Mouse (Mus musculus) frontal cortex, postnatal 10 days (tissue): ENCODE results near the gene Pcna.
"Not testable (repeated sequence)": the region's sequence is repeated elsewhere in the genome, so short reads cannot be mapped to it uniquely, and the experiment has no call there.

Source experiments
- DNase-seq, 2 experiments: peaks; one replicate each; pipeline ENCODE4 v3.0.0; 2022; ENCODE audit warnings: low spot score in 2 of 2, mixed read lengths in 1 of 2

The Pcna gene

DNA sequence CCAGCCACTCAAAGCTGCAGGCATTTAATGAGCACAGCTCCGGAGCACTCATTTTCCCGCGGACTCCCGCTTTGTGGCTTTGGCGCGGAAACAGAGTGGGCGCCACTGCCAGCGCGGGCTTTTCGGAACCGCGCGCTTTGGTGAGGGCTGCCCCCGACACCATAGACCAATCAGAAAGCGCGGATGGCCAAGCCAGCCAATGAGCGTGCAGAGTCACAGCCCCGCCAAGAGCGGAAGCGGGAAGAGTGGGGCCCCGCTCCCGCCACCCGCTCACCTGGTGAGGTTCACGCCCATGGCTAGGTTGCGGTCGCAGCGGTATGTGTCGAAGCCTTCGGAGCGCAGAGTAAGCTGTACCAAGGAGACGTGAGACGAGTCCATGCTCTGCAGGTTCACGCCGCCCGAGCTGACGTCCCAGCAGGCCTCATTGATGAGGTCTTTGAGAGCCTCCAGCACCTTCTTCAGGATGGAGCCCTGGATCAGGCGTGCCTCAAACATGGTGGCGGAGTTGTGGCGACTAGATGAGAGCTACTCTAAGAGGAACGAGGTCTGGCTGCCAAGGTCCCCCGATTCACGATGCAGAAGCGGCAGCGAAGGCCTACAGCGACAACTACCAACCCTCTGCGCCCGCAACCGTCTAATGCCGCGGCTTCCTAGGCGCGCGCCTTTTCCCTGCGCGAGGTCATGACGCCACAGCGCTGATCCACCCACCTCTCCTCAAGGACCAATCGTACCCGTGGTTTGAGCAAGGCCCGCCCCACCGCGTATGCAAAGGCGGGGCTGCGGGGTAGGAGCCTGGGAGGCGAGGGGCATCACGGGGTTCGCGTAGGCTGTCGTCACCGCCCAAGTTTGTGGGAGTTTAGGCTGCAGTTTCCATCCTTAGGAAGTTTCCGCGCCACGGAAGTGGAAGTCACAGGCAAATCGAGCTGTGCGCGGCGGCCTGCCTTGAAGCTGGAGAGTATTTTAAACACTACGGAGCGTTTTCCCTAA is at the start of gene Pcna:
Gene Pcna (minus strand): TSS at position 773 of the 987 bp plus-strand sequence.
- DNase-seq = peak; percentile 95

GRCm38 (mm10) chr2:132301436-132301835 is 48.3 kb upstream of the Pcna start:
- DNase-seq = no peak

DNA sequence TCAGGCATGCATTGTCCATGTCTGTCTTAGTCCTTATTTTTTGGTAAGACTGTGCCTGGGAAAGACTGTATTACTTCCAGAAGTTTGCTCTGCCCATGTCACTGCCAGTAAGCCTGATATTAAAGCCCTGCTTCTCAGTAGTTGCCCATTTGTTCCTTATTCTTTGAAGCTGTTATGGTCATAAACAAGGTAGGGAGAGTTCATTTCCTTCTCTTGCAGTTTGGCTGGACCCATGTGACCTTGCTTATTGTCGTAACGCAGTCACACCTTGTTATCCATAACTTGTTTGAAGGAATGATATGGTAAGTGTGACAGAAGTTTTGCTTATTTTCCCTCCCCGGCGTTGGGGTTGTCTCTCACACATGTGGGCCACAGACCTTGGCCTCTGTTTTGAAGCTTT is 45.1 kb upstream of the Pcna start:
- no peak for DNase-seq

GRCm38 (mm10) chr2:132293694-132294450 is 40.8 kb upstream of the Pcna start:
- DNase-seq = no peak

DNA sequence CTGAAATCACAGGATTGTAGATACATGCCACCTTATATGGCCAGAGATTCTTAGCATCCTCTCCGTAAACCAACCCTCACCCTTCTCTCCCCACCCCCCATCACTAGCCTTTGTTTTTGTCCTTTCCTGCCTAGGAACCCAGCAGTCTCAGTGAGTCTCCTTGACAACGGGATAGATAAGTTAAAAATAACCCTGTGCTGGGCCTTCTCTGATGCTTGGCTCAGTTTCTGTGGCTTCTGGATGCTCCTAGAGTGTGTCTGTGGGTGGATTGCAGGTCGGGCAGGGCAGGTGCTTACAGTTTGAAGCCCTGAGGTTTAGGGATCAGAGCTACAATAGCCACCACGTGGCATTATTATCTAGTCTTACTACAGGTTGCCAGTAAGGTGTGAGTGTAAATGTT is 39.0 kb upstream of the Pcna start:
- DNase-seq = peak in 1 of 2 experiments; percentile 44

DNA sequence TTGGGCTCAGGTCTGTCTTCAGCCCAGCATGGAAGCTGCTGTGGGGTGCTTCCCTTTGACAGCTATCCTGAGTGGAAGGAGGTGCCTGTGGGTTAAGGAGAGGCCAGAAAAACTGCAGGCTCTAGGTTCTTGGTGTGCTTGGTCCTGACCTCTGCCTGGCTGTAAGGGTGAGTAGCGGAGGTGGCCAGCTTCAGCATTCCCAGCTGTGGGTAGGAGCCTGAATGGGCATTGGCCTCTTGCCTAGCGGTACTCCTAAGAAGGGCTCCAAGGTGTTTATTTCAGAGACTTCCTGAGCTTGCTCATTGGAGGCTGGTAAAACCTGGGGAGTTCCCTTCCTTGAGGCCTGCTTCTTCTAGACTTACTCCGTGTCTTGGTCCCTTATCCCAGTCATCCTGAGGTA is 38.2 kb upstream of the Pcna start:
- DNase-seq = no peak

- no peak for DNase-seq
Observed at GRCm38 (mm10) chr2:132290808-132291207, 37.7 kb upstream of the Pcna start.

DNA sequence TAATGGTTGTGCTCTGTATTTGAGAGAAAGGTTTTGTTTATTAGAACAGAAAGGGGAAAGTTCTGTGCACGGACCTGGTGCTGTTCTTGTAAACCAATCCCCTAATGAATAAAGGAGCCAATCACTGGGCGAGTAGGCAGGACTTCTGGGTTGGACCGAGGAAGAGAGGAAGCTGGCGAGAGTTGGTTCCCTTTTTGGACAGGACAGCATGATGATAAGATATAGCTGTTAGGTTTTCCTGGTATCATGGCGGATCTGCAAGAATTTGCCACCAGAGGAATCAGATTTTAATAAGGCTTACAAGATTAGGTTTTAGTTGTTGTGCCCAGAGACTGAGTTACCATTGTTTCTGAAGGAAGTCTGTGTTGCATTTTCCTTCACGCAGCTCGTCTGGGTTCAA is 36.1 kb upstream of the Pcna start:
- not testable (repeated sequence) for DNase-seq

- no peak for DNase-seq
Observed at GRCm38 (mm10) chr2:132286376-132287076, 33.4 kb upstream of the Pcna start.

DNA sequence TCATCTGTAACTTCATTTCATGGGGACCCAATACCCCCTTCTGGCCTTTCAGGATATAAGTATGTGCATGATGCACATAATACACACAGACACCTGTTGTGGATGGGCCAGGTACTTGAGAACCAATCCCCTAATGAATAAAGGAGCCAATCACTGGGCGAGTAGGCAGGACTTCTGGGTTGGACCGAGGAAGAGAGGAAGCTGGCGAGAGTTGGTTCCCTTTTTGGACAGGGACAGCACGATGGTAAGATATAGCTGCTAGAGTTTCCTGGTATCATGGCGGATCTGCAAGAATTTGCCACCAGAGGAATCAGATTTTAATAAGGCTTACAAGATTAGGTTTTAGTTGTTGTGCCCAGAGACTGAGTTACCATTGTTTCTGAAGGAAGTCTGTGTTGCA is 32.6 kb upstream of the Pcna start:
- DNase-seq = not testable (repeated sequence)

DNA sequence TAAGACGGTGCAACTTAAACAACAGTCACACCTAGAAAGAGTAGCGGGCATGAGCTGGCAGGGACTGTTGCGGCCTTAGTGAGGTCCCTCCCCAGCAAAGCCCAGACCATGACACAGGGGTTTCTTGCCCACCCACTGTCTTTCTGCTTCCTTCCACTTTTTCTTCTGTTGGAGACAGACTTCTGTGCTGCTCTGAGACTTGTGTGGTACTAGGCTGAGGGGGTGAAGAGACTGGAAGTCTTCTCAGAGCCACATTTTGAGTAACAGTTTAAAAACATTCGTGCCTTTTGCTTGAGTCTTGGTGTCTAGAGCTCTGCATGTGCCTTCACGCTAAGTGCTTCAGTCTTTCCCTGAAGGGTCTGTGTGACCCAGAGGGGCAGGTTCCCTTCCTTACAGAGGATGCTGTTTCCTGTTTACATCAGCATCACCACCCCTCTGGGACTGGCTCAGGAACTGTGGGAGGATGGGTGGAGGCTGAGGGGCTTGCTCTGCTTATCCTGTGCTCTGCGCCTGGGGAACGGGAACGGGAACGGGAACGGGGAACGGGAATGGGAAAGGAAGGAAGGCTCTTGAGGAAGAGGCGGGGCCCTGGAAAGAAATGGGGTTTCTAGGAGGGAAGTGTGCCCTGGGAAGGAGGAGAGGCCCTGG is 31.5 kb upstream of the Pcna start:
- DNase-seq = no peak

GRCm38 (mm10) chr2:132283236-132284070 is 30.3 kb upstream of the Pcna start:
- DNase-seq = no peak

GRCm38 (mm10) chr2:132282453-132283174 is 29.5 kb upstream of the Pcna start:
- no peak for DNase-seq

- DNase-seq = no peak
Observed at GRCm38 (mm10) chr2:132281560-132282452, 28.7 kb upstream of the Pcna start.

- DNase-seq = no peak
Observed at GRCm38 (mm10) chr2:132280518-132281120, 27.5 kb upstream of the Pcna start.

GRCm38 (mm10) chr2:132279978-132280377 is 26.9 kb upstream of the Pcna start:
- DNase-seq = no peak

DNA sequence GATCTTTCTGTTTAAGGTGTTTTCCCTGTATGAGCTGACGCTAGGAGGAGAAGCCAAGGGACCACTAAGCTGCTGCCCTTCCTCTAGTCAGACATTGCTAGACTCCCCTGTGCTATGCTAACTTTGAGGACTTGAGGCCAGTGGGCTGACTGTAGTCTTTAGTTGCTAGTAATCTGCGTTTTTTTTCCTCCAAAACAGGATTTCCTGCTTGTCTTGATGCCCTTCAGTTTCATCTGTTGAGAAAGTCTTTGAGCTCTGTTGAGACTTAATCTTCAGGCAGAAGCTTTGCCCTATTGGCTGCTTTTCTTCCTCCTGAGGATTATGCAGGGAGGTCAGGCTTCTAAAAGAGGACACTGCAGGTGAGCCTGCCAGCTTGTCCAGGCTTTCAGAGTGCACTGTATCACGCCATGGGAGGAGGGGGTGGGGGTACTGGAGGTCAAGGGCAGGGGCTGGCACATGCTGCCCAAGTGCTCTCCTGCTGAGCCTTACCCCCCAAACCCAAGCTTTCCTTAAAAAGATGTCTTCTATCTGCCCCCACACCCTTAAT is 26.3 kb upstream of the Pcna start:
- DNase-seq = no peak

DNA sequence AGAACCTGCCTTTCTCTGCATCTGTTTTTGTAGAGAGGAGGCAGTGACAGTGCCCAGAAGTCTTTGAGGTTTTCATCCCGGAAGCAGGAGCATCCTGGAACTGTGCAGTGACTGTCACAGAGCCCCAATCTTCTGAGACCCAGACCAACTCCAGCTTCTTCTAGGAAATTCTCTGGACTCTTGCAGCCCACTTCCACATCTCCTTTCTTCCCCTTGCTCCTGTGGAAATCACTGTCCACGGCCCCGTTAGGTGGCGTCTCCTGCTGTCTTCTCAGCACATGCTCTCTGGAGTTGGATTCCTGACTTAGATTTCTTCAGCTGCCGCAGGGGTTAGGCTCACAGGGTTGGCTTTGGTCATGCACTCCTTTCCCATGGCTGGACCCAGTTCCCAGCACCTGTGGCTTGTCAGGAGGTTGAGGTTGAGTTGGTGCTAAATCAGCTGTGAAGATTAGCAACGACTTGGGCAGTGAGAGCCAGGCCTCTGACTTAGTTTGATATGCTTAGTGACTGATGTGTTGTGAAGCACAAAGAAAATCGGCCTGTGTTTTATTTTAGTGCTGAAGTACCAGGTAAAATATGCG is 25.2 kb upstream of the Pcna start:
- DNase-seq = no peak
